8 mouse cellular contexts compared by ENCODE assay signal in the genomic region with DNA sequence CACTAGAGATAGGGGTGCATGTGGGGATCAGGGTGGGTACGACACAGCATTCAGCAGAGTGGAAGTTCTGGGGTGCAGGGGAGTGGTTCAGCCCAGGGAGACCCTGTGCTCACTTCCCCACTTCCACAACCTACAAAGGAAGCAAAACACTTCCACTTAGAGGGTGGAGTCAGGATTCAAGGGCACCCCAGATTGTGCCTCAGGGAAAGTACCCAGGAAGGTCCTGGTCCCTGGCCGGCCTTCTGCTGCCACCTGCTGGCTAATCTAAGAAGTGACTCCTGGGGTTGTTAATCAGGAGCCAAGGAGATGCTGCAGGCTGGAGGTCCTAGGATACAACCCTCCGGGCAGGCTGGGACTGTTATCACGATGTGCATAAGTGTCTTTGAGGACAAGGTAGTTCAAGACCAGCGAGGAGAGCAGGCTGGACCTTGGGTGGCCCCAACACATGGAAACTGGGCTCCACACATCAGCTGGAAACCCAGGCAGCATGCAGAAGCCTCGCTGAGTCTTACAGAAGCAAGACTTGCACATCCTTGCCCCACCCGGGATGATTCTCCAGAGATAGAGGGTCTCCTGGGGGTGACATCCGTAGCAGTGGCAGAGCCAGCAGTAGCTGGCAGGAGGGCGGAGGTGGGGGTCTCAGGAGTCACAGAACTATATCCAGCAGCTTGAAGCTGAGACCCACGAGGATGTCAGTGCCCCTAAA. TPM values are rescaled to one million over a fixed set of nuclear protein-coding genes. Genes with fewer than 3 reads are reported as not detected.
A peak's percentile ranks its signal among the peaks of the same experiment; 100 is the strongest.
DNase-seq lines count a peak whose midpoint lies in the region; ATAC-seq and TF ChIP-seq lines count a peak whose summit lies in the region.

No protein-coding gene starts in this region.

- H3K9ac ChIP-seq in hindbrain, postnatal 0 days (replicated peaks; ENCODE audit: low read length): 0 out of 2 replicates have a peak overlapping the region, but pooled peaks have one; percentile 43
- no peak overlapping the region for H3K9ac ChIP-seq in midbrain, embryonic 11.5 days (ENCODE audit: low read length)

- H3K27ac ChIP-seq in hindbrain, postnatal 0 days: peak overlapping the region; percentile 80
- H3K27ac ChIP-seq in left cerebral cortex, adult 2 months: peak overlapping the region; percentile 66
- H3K27ac ChIP-seq in midbrain, embryonic 11.5 days (ENCODE audit: low read depth, low read length): no peak overlapping the region

- H3K4me3 ChIP-seq in hindbrain, postnatal 0 days (ENCODE audit: low read length): no peak overlapping the region
- no peak overlapping the region for H3K4me3 ChIP-seq in left cerebral cortex, adult 2 months
- H3K4me3 ChIP-seq in midbrain, embryonic 11.5 days (ENCODE audit: low read depth, low read length): no peak overlapping the region

- no peaks in the 10 kb centered on the region for H3K9me3 ChIP-seq in hindbrain, postnatal 0 days (ENCODE audit: low read length)
- H3K9me3 ChIP-seq in midbrain, embryonic 11.5 days (ENCODE audit: control insufficient read depth, low read length): no peaks in the 10 kb centered on the region

- intact Hi-C loops in left cerebral cortex, adult 2 months (cut with DNase I): loop anchor here (1.0 to 10.0 kb wide), 4 partner anchors 38 to 445 kb away; no protein-coding TSS in a partner anchor

- TF ChIP-seq CTCF in hindbrain, postnatal 0 days (IDR thresholded peaks at IDR 0.05; ENCODE audit: low read depth): peak; percentile 97
- peak; percentile 98 for TF ChIP-seq CTCF in left cerebral cortex, adult 2 months (IDR thresholded peaks at IDR 0.05)

- peak; percentile 73 for ATAC-seq in activated CD4-positive, CD25-positive, alpha-beta regulatory T cell, adult 4 months
- peak; percentile 52 for ATAC-seq in hindbrain, postnatal 0 days
- ATAC-seq in midbrain, embryonic 11.5 days (ENCODE audit: low FRiP score): peak; percentile 36

- 29% methylated on average over 10 of the region's 10 CpGs for WGBS in hindbrain, postnatal 0 days
- WGBS in midbrain, embryonic 11.5 days: 41% methylated on average over 10 of the region's 10 CpGs

- no peaks in the 10 kb centered on the region for H3K27me3 ChIP-seq in hindbrain, postnatal 0 days (ENCODE audit: insufficient read depth, low read length)
- H3K27me3 ChIP-seq in midbrain, embryonic 11.5 days (ENCODE audit: control insufficient read depth, insufficient read depth, low read length): no peaks in the 10 kb centered on the region; the same call in 1 of the 2 replicates

- peak; percentile 91 to 93 for DNase-seq in cerebellum, postnatal 25 days
- peak; percentile 89 to 92 for DNase-seq in frontal cortex, postnatal 36 days (ENCODE audit: low spot score in 2 of 2)
- peak; percentile 80 for DNase-seq in hindbrain, postnatal 0 days (ENCODE audit: low spot score)
- peak; percentile 82 to 86 for DNase-seq in left cerebral cortex, adult 2 months (ENCODE audit: extremely low spot score in 1 of 2, low spot score in 2 of 2)
- DNase-seq in midbrain, embryonic 11.5 days (ENCODE audit: low spot score, missing footprints): peak; percentile 92
- DNase-seq in right cerebral cortex, postnatal 36 days (ENCODE audit: low spot score in 2 of 2): peak; percentile 76 to 81
- DNase-seq in urinary bladder, postnatal 36 days (ENCODE audit: low spot score in 2 of 2): peak; percentile 84 to 88

- no peaks in the 10 kb centered on the region for H3K4me1 ChIP-seq in hindbrain, postnatal 0 days (ENCODE audit: insufficient read depth, low read length)
- H3K4me1 ChIP-seq in midbrain, embryonic 11.5 days (ENCODE audit: control insufficient read depth, insufficient read depth, low read length): no peaks in the 10 kb centered on the region

- no peak overlapping the region for H3K4me2 ChIP-seq in hindbrain, postnatal 0 days (ENCODE audit: low read depth, low read length)
- H3K4me2 ChIP-seq in midbrain, embryonic 11.5 days: no peak overlapping the region

- peaks cover 32% of the 10 kb centered on the region; the same call in 1 of the 2 replicates for H3K36me3 ChIP-seq in hindbrain, postnatal 0 days (ENCODE audit: insufficient read depth, low read length)
- no peaks in the 10 kb centered on the region for H3K36me3 ChIP-seq in midbrain, embryonic 11.5 days (ENCODE audit: control insufficient read depth, insufficient read depth, low read length)

RNA-seq across cellular contexts. Expression of a gene that starts 25.4 kb away (rescaled TPM):
- under 1 TPM in 1 of 2 experiments, not detected in 1; 0.09 TPM for polyA plus RNA-seq in activated CD4-positive, CD25-positive, alpha-beta regulatory T cell, adult 4 months (2017; shearing (Covaris generic))
- 1.2 and 6.6 TPM in 2 replicates for total RNA-seq in hindbrain, postnatal 0 days (2014; rRNA removed)
- polyA plus RNA-seq in hindbrain, postnatal 0 days (2015; fragmentation: Nextera tagmentation; extraction: Ambion mirVana): 1.9 and 2.7 TPM in 2 replicates
- 1 to 10 TPM; 3.6 TPM for total RNA-seq in left cerebral cortex, adult 2 months (2021)
- polyA plus RNA-seq in midbrain, embryonic 11.5 days (2014; fragmentation: Nextera tagmentation; extraction: Ambion mirVana): 0.62 and 0.92 TPM in 2 replicates
